Mouse (Mus musculus) hindbrain, postnatal 0 days (tissue): ENCODE results near the gene Zfp346. TPM values are rescaled to one million over a fixed set of nuclear protein-coding genes. Genes with fewer than 3 reads are reported as not detected.
A peak's percentile ranks its signal among the peaks of the same experiment; 100 is the strongest.

ENCODE experiments used
- ATAC-seq: fragments of 200-750 bp; cut with Nextera tagmentation; 2 replicates; pipeline ENCODE4 v1.8.0; 2017; ENCODE audit warnings: mild to moderate bottlenecking, moderate TSS enrichment, moderate library complexity
- DNase-seq: peaks from one replicate; pipeline ENCODE4 v3.0.0-alpha.2; 2015; ENCODE audit warnings: low spot score
- H3K27ac ChIP-seq: fragments of 300-500 bp; sonication (generic); 2 replicates; pipeline ENCODE4 v1.5.1; 2014; ENCODE audit warnings: mild to moderate bottlenecking
- H3K27me3 ChIP-seq: fragments of 300-500 bp; sonication (generic); 2 replicates; pipeline ENCODE4 v1.6.1; 2014; ENCODE audit warnings: low read length, mixed read lengths; ENCODE audit not compliant: insufficient read depth
- H3K36me3 ChIP-seq: fragments of 300-500 bp; sonication (generic); 2 replicates; pipeline ENCODE4 v1.6.1; 2014; ENCODE audit warnings: low read length, mixed read lengths; ENCODE audit not compliant: insufficient read depth
- H3K4me1 ChIP-seq: fragments of 300-500 bp; sonication (generic); 2 replicates; pipeline ENCODE4 v1.6.1; 2014; ENCODE audit warnings: antibody characterized with exemption, low read length, mixed read lengths; ENCODE audit not compliant: insufficient read depth
- H3K4me2 ChIP-seq: fragments of 300-500 bp; sonication (generic); 2 replicates; pipeline ENCODE4 v1.6.1; 2014; ENCODE audit warnings: low read depth, mild to moderate bottlenecking, low read length, moderate library complexity, mixed read lengths
- H3K4me3 ChIP-seq: fragments of 300-500 bp; sonication (generic); 2 replicates; pipeline ENCODE4 v1.5.1; 2014; ENCODE audit warnings: low read length
- H3K9ac ChIP-seq: fragments of 300-500 bp; sonication (generic); replicated peaks from 2 replicates; pipeline ENCODE4 v1.6.1; 2014; ENCODE audit warnings: mild to moderate bottlenecking, low read length, moderate library complexity, mixed read lengths
- H3K9me3 ChIP-seq: fragments of 300-500 bp; sonication (generic); 2 replicates; pipeline ENCODE4 v1.6.1; 2016; ENCODE audit warnings: low read length, mixed read lengths
- CTCF ChIP-seq: IDR thresholded peaks from 2 replicates; pipeline ENCODE4 v1.5.1; 2016; ENCODE audit warnings: antibody characterized with exemption, control low read depth, low read depth
- WGBS: fragments of 180-500 bp; shearing (Covaris S2); extraction: QIAGEN DNeasy Blood & Tissue Kit; methylation state at CpG from one replicate; pipeline ENCODE4 v1.1.7; 2014; 5-methylcytosine and 5-hydroxymethylcytosine counted together
- polyA plus RNA-seq: library from polyadenylated mRNA; unstranded; fragments of >200 nt; fragmentation: Nextera tagmentation; extraction: Ambion mirVana; gene quantifications from 2 replicates; pipeline ENCODE4 v1.2.1, GENCODE M21; 2015
- total RNA-seq: library from RNA; depleted of rRNA; stranded (reverse); fragments of >200 nt; gene quantifications from 2 replicates; pipeline ENCODE4 v1.2.3, GENCODE M21; 2014

Zfp346 gene
- total and polyA plus RNA-seq, 2 experiments from 2014 or later: 22.3 to 33.7 TPM

DNA sequence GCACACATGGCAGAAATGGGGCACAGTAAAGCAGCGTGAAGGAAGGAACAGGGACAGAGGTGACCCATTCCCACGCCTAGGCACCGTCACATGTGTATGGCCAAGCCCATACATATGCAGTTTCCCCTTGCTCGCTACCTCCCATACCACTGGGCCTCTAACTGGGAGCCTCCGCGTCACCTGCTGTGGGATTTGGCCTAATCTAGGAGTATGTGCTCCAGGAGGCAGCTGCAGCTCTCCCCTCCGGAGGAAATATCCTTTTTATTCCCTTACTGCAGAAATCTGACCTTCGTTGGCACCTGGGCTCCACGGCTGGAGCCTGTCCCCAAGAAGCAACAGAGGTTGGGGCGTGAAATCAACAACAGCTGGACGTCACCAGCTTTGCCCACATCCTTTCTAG, 69.2 kb downstream of the Zfp346 start:
- Histone ChIP-seq H3K36me3 (no peaks in the 10 kb centered on the region), H3K27ac (no peak overlapping the region), H3K9me3 (no peaks in the 10 kb centered on the region), H3K9ac (no peak overlapping the region), H3K4me2 (no peak overlapping the region), H3K4me1 (0 out of 2 replicates have a peak, but pooled peaks cover 6% of the 10 kb centered on the region), H3K27me3 (no peaks in the 10 kb centered on the region), H3K4me3 (no peak overlapping the region)
- no peak for DNase-seq
- WGBS: 79% methylated on average over 11 of the region's 11 CpGs
- no peak for ATAC-seq
- no peak for TF ChIP-seq CTCF

DNA sequence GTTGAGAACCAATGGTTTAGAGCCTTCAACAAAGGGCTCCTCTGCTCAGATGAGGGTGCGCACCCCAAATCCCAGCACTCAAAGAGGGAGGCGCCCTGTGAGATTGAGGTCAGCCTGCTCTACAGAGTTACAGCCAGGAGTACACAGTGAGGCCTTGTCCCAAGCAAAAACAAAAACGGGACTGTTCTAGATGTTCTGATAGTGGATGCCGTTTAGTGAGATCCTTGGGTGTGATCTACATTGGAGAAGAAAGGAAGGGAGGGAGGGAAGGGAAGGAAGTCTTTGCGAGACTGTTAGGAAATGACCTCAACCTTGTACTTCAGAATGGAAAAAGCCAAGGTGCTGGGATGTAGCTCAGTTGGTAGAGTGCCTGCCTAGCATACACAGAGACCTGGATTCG, 71.2 kb downstream of the Zfp346 start:
- Histone ChIP-seq H3K4me1 (0 out of 2 replicates have a peak, but pooled peaks cover 6% of the 10 kb centered on the region), H3K27me3 (no peaks in the 10 kb centered on the region), H3K4me3 (no peak overlapping the region), H3K9me3 (no peaks in the 10 kb centered on the region), H3K27ac (no peak overlapping the region), H3K36me3 (no peaks in the 10 kb centered on the region), H3K4me2 (no peak overlapping the region), H3K9ac (no peak overlapping the region)
- no peak for ATAC-seq
- no peak for TF ChIP-seq CTCF
- no peak for DNase-seq
- WGBS: 89% methylated on average over 6 of the region's 6 CpGs

DNA sequence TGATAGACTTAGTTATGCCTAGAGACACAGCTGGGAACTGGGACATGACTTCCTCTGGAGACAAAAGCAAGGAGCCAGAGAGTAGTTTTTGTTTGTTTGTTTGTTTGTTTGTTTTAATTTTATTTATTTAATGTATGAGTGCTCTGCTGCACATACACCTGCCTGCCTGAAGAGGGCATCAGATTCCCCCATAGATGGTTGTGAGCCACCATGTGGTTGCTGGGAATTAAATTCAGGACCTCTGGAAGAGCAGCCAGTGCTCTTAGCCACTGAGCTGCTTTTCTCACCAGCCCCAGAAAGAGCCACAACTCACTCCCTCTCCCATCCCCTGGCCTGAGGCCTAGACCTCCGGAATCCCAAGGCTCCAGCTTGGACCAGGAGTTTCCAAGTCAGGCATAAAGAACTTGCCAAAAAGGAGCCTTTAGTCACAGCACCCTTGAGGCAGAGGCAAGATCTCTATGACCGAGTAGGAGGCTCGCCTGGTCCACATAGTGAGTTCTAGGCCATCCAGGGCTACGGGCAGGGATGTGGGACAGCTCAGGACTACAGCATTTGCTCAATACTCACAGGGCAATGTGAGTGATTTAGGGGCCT, 72.9 kb downstream of the Zfp346 start:
- no peak for DNase-seq
- Histone ChIP-seq H3K27ac (0 out of 2 replicates have a peak overlapping the region, but pooled peaks have one; percentile 32), H3K36me3 (no peaks in the 10 kb centered on the region), H3K27me3 (no peaks in the 10 kb centered on the region), H3K9me3 (no peaks in the 10 kb centered on the region), H3K9ac (no peak overlapping the region), H3K4me2 (no peak overlapping the region), H3K4me3 (no peak overlapping the region), H3K4me1 (no peaks in the 10 kb centered on the region)
- no peak for ATAC-seq
- peak; percentile 58 for TF ChIP-seq CTCF
- WGBS: 63% methylated on average over 4 of the region's 4 CpGs

DNA sequence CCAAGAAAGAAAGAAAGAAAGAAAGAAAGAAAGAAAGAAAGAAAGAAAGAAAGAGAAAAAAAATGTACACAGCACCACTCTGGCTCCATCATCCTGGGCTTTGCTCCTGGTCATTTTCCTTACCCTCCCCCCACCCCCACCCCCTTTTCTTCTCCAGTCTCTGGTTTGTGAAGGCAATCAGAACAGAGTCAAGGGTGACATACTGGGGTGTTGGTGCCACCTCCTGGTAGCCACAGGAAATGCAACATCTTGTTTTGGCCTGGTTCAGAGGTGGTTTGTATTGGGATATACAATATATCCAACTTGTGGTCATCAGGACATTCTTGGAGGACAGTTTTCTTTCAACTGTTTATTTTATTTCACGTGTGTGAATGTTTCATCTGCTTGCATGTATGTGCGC, 73.4 kb downstream of the Zfp346 start:
- no peak overlapping the region for H3K27ac ChIP-seq
- ATAC-seq (peak; percentile 38; the same call in 1 of the 2 replicates), DNase-seq (peak; percentile 80)
- peak; percentile 91 for TF ChIP-seq CTCF
- H3K4me2 ChIP-seq: no peak overlapping the region
- no peaks in the 10 kb centered on the region for H3K27me3 ChIP-seq
- H3K9ac ChIP-seq: no peak overlapping the region
- no peak overlapping the region for H3K4me3 ChIP-seq
- 36% methylated on average over 2 of the region's 2 CpGs for WGBS
- H3K9me3 ChIP-seq: no peaks in the 10 kb centered on the region
- H3K4me1 ChIP-seq: no peaks in the 10 kb centered on the region
- H3K36me3 ChIP-seq: no peaks in the 10 kb centered on the region

DNA sequence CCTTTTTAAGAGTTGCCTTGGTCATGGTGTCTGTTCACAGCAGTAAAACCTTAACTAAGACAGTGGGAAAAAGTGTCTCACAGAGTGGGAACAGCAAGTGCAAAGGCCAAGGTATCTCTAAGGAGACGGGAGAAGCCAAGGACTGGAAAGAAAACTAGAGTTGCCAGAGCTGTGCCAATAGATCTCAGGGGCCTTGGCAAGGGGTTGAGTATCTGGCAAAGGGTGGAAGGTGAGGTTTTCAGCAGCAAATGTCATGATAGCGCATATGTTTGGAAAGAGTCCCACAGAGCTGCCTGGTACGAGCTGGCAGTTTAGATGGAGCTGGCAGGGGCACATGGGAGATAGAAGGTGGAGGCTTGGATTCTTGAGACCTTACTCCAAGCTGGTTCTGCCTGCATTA, 74.5 kb downstream of the Zfp346 start:
- Histone ChIP-seq H3K9me3 (no peaks in the 10 kb centered on the region), H3K4me2 (no peak overlapping the region), H3K27me3 (no peaks in the 10 kb centered on the region), H3K9ac (no peak overlapping the region), H3K27ac (no peak overlapping the region), H3K36me3 (no peaks in the 10 kb centered on the region), H3K4me1 (no peaks in the 10 kb centered on the region), H3K4me3 (no peak overlapping the region)
- DNase-seq: no peak
- no peak for TF ChIP-seq CTCF
- 70% methylated on average over 3 of the region's 3 CpGs for WGBS
- ATAC-seq: no peak

DNA sequence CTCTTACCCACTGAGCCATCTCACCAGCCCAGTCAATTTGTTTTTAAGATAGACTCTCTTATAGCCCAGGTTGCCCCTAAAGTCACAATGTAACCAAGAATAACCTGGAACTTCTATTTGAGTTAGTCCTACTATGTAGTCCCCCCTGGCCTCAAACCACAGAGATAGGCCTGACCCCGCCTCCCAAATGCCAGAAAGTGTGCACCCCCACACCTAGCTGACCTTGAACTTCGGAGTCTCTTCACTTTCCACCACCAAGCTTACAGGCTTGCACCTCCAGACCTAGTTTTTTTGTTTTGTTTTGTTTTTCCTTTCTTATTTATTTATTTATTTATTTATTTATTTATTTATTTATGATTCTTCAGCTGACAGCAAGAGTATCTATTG, 76.7 kb downstream of the Zfp346 start:
- no peak overlapping the region for H3K9ac ChIP-seq

DNA sequence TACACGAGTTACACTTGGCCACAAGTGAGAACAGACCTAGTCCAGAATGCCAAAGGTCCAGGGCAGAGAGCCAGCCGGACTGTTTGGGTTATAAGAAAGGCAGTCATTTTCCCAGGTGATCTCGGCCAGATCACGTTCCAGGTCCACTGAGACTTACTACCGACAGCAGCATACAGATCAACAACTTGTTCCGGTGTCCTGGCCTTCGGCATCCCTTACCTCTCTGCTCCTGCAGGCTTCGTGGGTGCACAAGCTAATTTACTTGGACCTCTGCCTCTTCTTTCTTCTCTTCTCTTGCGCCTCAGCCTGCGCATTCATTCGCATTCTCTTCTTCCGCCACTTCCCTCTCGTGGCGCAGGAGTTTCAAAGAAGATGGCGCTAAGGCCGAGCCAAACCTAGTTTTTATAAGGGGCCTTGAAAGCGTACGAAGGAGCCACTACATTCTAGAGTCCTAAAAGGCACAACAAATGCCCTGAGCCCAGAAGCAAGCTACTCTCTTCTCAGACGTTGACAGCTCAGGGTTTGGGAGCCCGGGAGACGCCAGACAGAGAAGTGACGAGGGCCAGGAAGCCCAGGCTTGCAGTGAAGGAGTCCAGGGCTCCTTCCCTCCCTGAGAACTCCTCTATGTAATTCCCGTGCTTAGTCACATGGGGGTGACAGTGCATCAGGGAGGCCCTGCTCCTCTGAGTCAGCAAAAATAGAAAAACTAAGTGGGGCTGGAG, 77.2 kb downstream of the Zfp346 start:
- no peaks in the 10 kb centered on the region for H3K27me3 ChIP-seq
- DNase-seq: peak; percentile 83
- peak; percentile 94 for ATAC-seq
- peak; percentile 63 for TF ChIP-seq CTCF
- peak overlapping the region; percentile 53 for H3K4me2 ChIP-seq
- peak overlapping the region; percentile 88 for H3K27ac ChIP-seq
- H3K9me3 ChIP-seq: no peaks in the 10 kb centered on the region
- no peaks in the 10 kb centered on the region for H3K4me1 ChIP-seq
- H3K4me3 ChIP-seq: peak overlapping the region; percentile 4
- WGBS: 2% methylated on average over 23 of the region's 23 CpGs
- peak overlapping the region; percentile 42 for H3K9ac ChIP-seq
- H3K36me3 ChIP-seq: no peaks in the 10 kb centered on the region

More for the DNA sequence above, 76.7 kb downstream of the Zfp346 start:
- 72% methylated on average over 2 of the region's 2 CpGs for WGBS
- Histone ChIP-seq H3K27ac (peak overlapping the region; percentile 88), H3K4me2 (peak overlapping the region; percentile 53), H3K9me3 (no peaks in the 10 kb centered on the region), H3K36me3 (no peaks in the 10 kb centered on the region), H3K4me3 (peak overlapping the region; percentile 4; the same call in 1 of the 2 replicates), H3K4me1 (no peaks in the 10 kb centered on the region), H3K27me3 (no peaks in the 10 kb centered on the region)
- DNase-seq (no peak), ATAC-seq (no peak)
- TF ChIP-seq CTCF: no peak
